Mouse (Mus musculus) ES-E14 (cell line): ENCODE measurements around the gene Ppt2.

Experiments
- ZC3H11A ChIP-seq: IDR thresholded peaks from 2 replicates; pipeline ENCODE4 v1.6.1; 2012; ENCODE audit warnings: low read depth, mild to moderate bottlenecking, inconsistent platforms, low read length, borderline replicate concordance
- ZNF384 ChIP-seq: IDR thresholded peaks from 2 replicates; pipeline ENCODE4 v1.6.1; 2012; ENCODE audit warnings: low read depth, low read length, inconsistent platforms

DNA sequence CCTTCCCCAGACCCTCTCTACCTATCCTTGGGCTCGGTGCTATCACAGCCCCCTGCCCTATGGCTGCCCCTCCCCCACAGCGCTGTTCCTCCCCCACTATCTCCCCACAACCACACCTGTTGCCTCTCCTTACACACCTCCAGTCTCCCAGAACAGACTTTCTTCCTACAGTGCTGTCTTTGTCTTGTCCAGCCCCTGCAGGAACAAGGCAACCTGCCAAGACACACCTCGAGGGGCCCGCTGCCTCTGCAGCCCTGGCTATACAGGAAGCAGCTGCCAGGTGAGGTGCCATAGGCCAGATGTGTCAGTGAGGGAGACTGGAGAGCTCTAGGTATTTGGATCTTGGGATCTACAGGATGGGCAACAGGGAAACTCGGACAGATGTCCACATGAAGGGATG, 51.7 kb downstream of the Ppt2 start:
- TF ChIP-seq ZNF384 (no peak), ZC3H11A (no peak)
